Mouse (Mus musculus) bone marrow, adult 2 months (tissue): ENCODE measurements around the gene Exosc5.

ENCODE experiments used
- CTCF ChIP-seq: fragments of 200-500 bp; IDR thresholded peaks from 2 replicates; pipeline ENCODE4 v1.5.1; 2011; ENCODE audit warnings: low read length, control low read depth; ENCODE audit not compliant: control insufficient read depth, insufficient read depth
- POLR2A ChIP-seq: fragments of 200-500 bp; IDR thresholded peaks from 2 replicates; pipeline ENCODE4 v1.6.1; 2011; ENCODE audit warnings: low read depth, mild to moderate bottlenecking, control low read depth, low read length, borderline replicate concordance; ENCODE audit not compliant: control insufficient read depth

DNA sequence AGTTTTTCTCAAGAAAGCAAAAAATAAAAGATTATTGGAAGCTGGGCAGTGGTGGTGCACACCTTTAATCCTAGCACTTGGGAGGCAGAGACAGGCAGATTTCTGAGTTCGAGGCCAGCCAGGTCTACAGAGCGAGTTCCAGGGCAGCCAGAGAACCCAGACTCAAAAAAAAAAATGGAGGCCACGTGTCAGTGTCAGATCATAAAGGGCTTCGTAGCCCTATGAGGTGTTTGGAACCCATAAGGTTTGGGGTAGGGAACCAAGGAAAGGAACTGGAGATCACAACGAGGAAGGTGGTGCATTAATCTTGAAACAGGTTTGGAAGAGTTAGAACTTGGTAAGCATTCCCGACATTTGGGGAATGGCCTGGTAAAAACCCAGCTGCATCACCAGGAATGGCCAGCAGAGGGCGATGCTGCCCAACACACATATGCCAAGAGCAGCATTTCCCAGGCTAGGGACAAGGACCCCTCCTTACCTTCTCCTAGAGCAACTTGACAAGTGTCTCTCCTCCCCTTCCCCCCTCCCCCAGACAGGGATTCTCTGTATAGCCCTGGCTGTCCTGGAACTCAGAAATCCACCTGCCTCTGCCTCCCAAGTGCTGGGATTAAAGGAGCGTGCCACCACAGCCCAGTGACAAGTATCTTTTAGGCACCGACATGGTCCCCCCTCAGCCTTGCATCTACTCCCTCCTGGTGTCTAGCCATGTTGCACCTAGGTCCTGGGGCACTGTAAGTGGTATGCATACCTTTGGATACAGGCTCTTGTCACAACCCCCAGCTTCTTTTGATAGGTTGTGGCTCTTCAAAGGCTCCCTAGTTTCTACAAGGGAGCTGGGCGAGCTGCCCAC lies 61.0 kb downstream of the Exosc5 start:
- TF ChIP-seq POLR2A = no peak
- peak; percentile 96 for TF ChIP-seq CTCF
